Mouse (Mus musculus): ENCODE measurements around the gene Cutc.

Cutc gene

GRCm38 (mm10) chr19:43769366-43769960 is 16.7 kb downstream of the Cutc start:
- Histone ChIP-seq H3K36me3 (ENCODE audit: control insufficient read depth, insufficient read depth, low read length, poor library complexity, severe bottlenecking) (peaks cover 8% of the 10 kb centered on the region), H3K27me3 (ENCODE audit: control insufficient read depth, insufficient read depth, low read length, poor library complexity, severe bottlenecking) (no peaks in the 10 kb centered on the region)
- DNase-seq (ENCODE audit: low read depth, low spot score) = no peak

GRCm38 (mm10) chr19:43770584-43770983 is 17.8 kb downstream of the Cutc start:
- DNase-seq (ENCODE audit: low read depth, low spot score) = no peak
- Histone ChIP-seq H3K27me3 (ENCODE audit: control insufficient read depth, insufficient read depth, low read length, poor library complexity, severe bottlenecking) (no peaks in the 10 kb centered on the region), H3K36me3 (ENCODE audit: control insufficient read depth, insufficient read depth, low read length, poor library complexity, severe bottlenecking) (peaks cover 7% of the 10 kb centered on the region)

GRCm38 (mm10) chr19:43771499-43771969 is 18.7 kb downstream of the Cutc start:
- peak; percentile 76 for DNase-seq (ENCODE audit: low read depth, low spot score)
- peaks cover 4% of the 10 kb centered on the region; the same call in 1 of the 2 replicates for H3K36me3 ChIP-seq (ENCODE audit: control insufficient read depth, insufficient read depth, low read length, poor library complexity, severe bottlenecking)
- no peaks in the 10 kb centered on the region for H3K27me3 ChIP-seq (ENCODE audit: control insufficient read depth, insufficient read depth, low read length, poor library complexity, severe bottlenecking)

- DNase-seq (ENCODE audit: low read depth, low spot score) = no peak
- peaks cover 4% of the 10 kb centered on the region; the same call in 1 of the 2 replicates for H3K36me3 ChIP-seq (ENCODE audit: control insufficient read depth, insufficient read depth, low read length, poor library complexity, severe bottlenecking)
- no peaks in the 10 kb centered on the region for H3K27me3 ChIP-seq (ENCODE audit: control insufficient read depth, insufficient read depth, low read length, poor library complexity, severe bottlenecking)
Measured at GRCm38 (mm10) chr19:43772311-43772710, 19.5 kb downstream of the Cutc start.

DNA sequence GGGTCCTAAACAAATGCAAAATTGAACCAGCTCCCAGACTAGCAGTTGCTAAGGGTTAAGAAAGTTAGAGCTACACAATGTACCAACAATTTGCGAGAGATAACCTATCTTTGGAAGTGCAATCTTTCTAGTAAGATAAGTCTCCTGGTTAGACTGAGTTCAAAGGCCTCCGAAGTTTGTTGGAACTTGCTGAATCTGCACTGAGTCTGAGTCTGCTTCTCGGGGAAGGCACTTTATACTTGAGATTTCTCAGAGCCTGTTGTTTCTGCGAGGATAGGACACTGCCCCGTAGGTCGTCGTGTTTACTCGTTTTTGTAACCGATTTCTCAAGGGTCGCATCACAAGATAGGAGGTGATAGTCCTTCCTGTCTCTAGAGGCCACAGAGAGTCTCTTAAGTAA is 22.6 kb downstream of the Cutc start:
- DNase-seq (ENCODE audit: low read depth, low spot score) = no peak
- H3K27me3 ChIP-seq (ENCODE audit: control insufficient read depth, insufficient read depth, low read length, poor library complexity, severe bottlenecking) = no peaks in the 10 kb centered on the region

GRCm38 (mm10) chr19:43776561-43776960 is 23.8 kb downstream of the Cutc start:
- Histone ChIP-seq H3K27me3 (ENCODE audit: control insufficient read depth, insufficient read depth, low read length, poor library complexity, severe bottlenecking) (no peaks in the 10 kb centered on the region), H3K36me3 (ENCODE audit: control insufficient read depth, insufficient read depth, low read length, poor library complexity, severe bottlenecking) (no peaks in the 10 kb centered on the region)
- DNase-seq (ENCODE audit: low read depth, low spot score) = no peak

More for the DNA sequence above, 22.6 kb downstream of the Cutc start:
- H3K36me3 ChIP-seq (ENCODE audit: control insufficient read depth, insufficient read depth, low read length, poor library complexity, severe bottlenecking) = no peaks in the 10 kb centered on the region

GRCm38 (mm10) chr19:43777308-43777707 is 24.5 kb downstream of the Cutc start:
- Histone ChIP-seq H3K36me3 (ENCODE audit: control insufficient read depth, insufficient read depth, low read length, poor library complexity, severe bottlenecking) (no peaks in the 10 kb centered on the region), H3K27me3 (ENCODE audit: control insufficient read depth, insufficient read depth, low read length, poor library complexity, severe bottlenecking) (no peaks in the 10 kb centered on the region)
- DNase-seq (ENCODE audit: low read depth, low spot score) = no peak

DNA sequence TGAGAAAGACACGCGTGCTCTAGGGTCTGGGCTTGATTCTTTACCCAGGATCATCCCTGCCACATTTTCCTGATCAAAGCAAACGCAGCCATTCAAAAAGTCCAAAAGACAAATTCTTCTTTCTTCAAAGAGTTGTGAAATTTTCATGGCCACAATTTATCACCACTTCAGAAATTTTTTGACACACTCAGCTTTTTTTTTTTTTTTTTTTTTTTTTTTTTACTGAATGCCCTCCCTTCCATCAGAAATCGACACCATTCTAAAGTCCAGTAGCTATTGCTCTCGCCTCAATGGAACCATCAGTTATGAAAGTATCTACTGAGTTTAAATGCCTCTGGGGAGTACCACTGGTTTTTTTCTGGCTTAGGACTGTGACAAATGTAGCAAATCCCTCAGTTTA is 27.6 kb downstream of the Cutc start:
- H3K27me3 ChIP-seq (ENCODE audit: control insufficient read depth, insufficient read depth, low read length, poor library complexity, severe bottlenecking) = no peaks in the 10 kb centered on the region
- no peak for DNase-seq (ENCODE audit: low read depth, low spot score)
- H3K36me3 ChIP-seq (ENCODE audit: control insufficient read depth, insufficient read depth, low read length, poor library complexity, severe bottlenecking) = no peaks in the 10 kb centered on the region

DNA sequence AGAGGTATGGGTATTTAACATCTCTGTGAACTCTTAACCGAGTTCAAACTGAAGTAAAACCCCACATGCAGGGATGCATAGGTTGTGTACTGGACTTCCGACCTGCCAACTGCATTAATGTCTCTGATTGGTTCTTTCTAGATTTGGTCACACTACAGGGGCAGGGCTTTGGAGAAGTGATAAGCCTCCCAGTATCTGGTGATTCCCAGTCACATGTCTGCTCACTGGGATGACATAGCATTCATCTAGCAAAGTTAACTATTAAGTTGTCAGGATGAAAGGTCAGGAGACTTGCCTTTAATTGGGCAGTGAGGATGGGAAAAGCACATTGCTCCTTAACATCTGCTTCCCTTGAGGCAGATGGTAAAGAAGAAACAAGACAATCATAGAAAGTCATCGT is 29.2 kb downstream of the Cutc start, which contains the start of gene Abcc2:
Abcc2 (plus strand) TSS at position 213 of the 400 bp plus-strand sequence.
- no peak for DNase-seq (ENCODE audit: low read depth, low spot score)

GRCm38 (mm10) chr19:43784761-43785160 is 32.0 kb downstream of the Cutc start:
- DNase-seq (ENCODE audit: low read depth, low spot score) = no peak
- Histone ChIP-seq H3K36me3 (ENCODE audit: control insufficient read depth, insufficient read depth, low read length, poor library complexity, severe bottlenecking) (no peaks in the 10 kb centered on the region), H3K27me3 (ENCODE audit: control insufficient read depth, insufficient read depth, low read length, poor library complexity, severe bottlenecking) (no peaks in the 10 kb centered on the region)

More for the DNA sequence above, 29.2 kb downstream of the Cutc start, which contains the start of gene Abcc2:
- Histone ChIP-seq H3K27me3 (ENCODE audit: control insufficient read depth, insufficient read depth, low read length, poor library complexity, severe bottlenecking) (no peaks in the 10 kb centered on the region), H3K36me3 (ENCODE audit: control insufficient read depth, insufficient read depth, low read length, poor library complexity, severe bottlenecking) (no peaks in the 10 kb centered on the region)

GRCm38 (mm10) chr19:43786249-43787026 is 33.6 kb downstream of the Cutc start:
- Histone ChIP-seq H3K27me3 (ENCODE audit: control insufficient read depth, insufficient read depth, low read length, poor library complexity, severe bottlenecking) (no peaks in the 10 kb centered on the region), H3K36me3 (ENCODE audit: control insufficient read depth, insufficient read depth, low read length, poor library complexity, severe bottlenecking) (no peaks in the 10 kb centered on the region)
- DNase-seq (ENCODE audit: low read depth, low spot score) = no peak

DNA sequence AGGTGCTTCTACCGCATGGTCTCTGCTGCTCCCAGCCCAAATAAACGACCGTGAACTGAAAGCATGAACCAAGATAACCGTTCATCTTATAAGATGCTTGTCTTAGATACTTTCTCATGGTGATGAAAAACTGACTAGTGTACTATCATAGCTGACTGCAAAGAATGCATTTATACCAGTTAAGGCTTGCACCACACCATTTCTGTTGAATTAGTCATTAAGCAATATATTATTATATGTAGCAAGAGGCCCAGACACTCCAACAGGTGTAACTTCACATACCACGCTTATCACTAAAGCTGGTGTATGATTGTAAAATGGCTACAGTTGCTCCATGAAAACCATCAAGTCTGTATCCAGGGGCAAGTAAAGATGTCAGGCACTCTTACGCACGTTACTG is 37.0 kb downstream of the Cutc start:
- H3K36me3 ChIP-seq (ENCODE audit: control insufficient read depth, insufficient read depth, low read length, poor library complexity, severe bottlenecking) = no peaks in the 10 kb centered on the region
- no peak for DNase-seq (ENCODE audit: low read depth, low spot score)

GRCm38 (mm10) chr19:43792537-43792936 is 39.7 kb downstream of the Cutc start:
- no peak for DNase-seq (ENCODE audit: low read depth, low spot score)
- Histone ChIP-seq H3K36me3 (ENCODE audit: control insufficient read depth, insufficient read depth, low read length, poor library complexity, severe bottlenecking) (no peaks in the 10 kb centered on the region), H3K27me3 (ENCODE audit: control insufficient read depth, insufficient read depth, low read length, poor library complexity, severe bottlenecking) (no peaks in the 10 kb centered on the region)

More for the DNA sequence above, 37.0 kb downstream of the Cutc start:
- no peaks in the 10 kb centered on the region for H3K27me3 ChIP-seq (ENCODE audit: control insufficient read depth, insufficient read depth, low read length, poor library complexity, severe bottlenecking)

DNA sequence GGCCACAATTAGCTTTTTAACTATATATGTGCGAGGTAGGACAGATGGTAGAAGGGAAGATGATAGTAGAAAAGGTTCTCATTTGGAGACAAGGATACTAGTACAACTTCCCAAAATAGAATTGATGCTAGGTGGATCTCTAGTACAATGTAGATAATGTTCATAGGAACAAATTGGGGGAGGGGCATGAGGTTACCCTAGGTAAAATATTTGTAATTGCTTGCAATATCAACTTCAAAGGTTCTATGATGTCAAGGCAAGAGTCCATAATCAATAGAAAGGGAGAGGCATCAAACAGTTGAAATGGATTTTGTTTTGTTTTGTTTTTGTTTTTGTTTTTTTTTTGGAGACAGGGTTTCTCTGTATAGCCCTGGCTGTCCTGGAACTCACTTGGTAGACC is 41.2 kb downstream of the Cutc start:
- Histone ChIP-seq H3K27me3 (ENCODE audit: control insufficient read depth, insufficient read depth, low read length, poor library complexity, severe bottlenecking) (no peaks in the 10 kb centered on the region), H3K36me3 (ENCODE audit: control insufficient read depth, insufficient read depth, low read length, poor library complexity, severe bottlenecking) (no peaks in the 10 kb centered on the region)
- no peak for DNase-seq (ENCODE audit: low read depth, low spot score)

DNA sequence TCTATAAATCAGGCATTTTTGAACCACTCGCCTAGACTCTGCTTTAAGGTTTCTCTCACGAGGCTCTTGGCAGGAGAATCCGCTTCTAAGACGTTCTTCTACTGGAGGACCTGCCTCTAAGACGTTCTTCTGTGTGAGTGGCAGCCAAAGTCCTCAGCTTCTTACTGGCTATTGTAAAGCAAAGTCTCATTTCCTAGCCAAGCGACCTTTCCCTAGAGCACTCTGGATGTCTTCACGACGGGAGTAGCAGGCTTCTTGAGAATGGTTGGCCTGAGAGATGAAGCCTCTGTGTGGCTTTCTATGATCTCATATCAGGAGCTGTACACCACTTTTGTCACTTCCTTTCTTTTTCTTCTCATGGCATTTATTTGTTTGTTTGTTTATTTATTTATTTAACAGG is 42.7 kb downstream of the Cutc start:
- Histone ChIP-seq H3K36me3 (ENCODE audit: control insufficient read depth, insufficient read depth, low read length, poor library complexity, severe bottlenecking) (no peaks in the 10 kb centered on the region), H3K27me3 (ENCODE audit: control insufficient read depth, insufficient read depth, low read length, poor library complexity, severe bottlenecking) (no peaks in the 10 kb centered on the region)
- no peak for DNase-seq (ENCODE audit: low read depth, low spot score)

Data from splenic B cell, adult 2 months (primary cell).